Mouse (Mus musculus): ENCODE measurements around the gene Dtd2. TPM values are rescaled to one million over a fixed set of nuclear protein-coding genes. Genes with fewer than 3 reads are reported as not detected.

Gene Dtd2
- polyA plus RNA-seq, 1 experiment from 2014 or later, result 21.1 TPM

DNA sequence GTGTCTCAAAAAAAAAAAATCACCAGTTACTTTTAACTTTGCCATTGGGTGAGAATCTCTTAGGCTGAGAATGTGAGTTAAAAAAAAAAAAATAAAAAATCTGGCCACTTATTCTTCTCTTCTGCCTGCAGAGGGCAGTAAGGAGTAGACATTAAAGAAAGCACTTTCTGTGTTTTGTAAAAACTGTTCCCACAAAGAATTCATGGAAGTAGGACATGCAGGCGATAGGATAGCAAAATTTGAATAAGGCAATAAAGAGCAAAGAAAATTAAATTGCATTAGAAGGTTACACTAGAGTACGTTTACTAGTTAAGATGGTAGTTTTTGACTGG is 4.3 kb upstream of the Dtd2 start:
- WGBS, result 62% methylated on average over 2 of the region's 2 CpGs
- no peak overlapping the region for H3K4me3 ChIP-seq

DNA sequence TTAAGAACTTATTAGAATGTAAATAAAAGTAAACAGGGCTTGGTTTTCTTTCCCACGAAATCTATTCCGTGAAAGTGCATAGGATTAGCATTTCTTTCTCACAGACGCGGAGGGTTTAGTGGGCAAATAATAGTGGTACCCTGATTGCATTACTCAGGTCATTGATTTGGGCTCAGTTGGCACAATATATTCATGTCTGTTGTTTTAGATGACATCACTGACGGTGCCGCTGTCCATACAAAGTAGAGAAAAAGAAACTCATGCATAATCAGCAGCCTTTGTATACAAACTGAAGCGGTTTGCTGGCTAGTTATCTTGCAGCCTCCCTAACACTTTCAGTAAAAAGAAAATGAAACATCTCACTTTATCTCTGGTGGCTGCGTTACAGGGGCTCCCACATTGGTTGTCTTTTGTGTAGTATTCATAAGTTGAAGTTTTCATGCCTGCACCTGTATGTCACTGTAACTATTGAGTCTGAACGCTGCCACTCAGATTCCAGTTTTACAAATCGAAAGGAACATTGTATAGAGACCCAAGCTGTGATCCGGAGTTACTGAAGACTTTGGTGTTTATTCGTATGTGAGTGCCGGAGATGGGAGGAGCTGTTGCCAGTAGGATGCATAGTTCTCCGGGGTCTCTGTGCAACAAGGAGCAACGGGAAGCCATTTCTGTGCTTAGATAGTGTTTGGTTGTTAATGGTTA is 3.8 kb upstream of the Dtd2 start:
- WGBS, result 71% methylated on average over 15 of the region's 15 CpGs
- Histone ChIP-seq H3K4me3 (no peak overlapping the region), H3K27ac (no peak overlapping the region), H3K36me3 (no peaks in the 10 kb centered on the region), H3K4me2 (replicated peaks) (no peak overlapping the region), H3K9ac (no peak overlapping the region), H3K9me3 (no peaks in the 10 kb centered on the region), H3K4me1 (peaks cover 2% of the 10 kb centered on the region; the same call in 1 of the 2 replicates), H3K27me3 (no peaks in the 10 kb centered on the region)
- no peak for ATAC-seq (ENCODE audit: insufficient number of reproducible peaks, insufficient read depth, low FRiP score, low TSS enrichment)

More for the DNA sequence above, 4.3 kb upstream of the Dtd2 start:
- Histone ChIP-seq H3K27ac (no peak overlapping the region), H3K4me2 (replicated peaks) (no peak overlapping the region), H3K36me3 (no peaks in the 10 kb centered on the region), H3K27me3 (no peaks in the 10 kb centered on the region), H3K9ac (no peak overlapping the region), H3K4me1 (peaks cover under 1% of the 10 kb centered on the region; the same call in 1 of the 2 replicates), H3K9me3 (no peaks in the 10 kb centered on the region)
- ATAC-seq (ENCODE audit: insufficient number of reproducible peaks, insufficient read depth, low FRiP score, low TSS enrichment), result no peak

DNA sequence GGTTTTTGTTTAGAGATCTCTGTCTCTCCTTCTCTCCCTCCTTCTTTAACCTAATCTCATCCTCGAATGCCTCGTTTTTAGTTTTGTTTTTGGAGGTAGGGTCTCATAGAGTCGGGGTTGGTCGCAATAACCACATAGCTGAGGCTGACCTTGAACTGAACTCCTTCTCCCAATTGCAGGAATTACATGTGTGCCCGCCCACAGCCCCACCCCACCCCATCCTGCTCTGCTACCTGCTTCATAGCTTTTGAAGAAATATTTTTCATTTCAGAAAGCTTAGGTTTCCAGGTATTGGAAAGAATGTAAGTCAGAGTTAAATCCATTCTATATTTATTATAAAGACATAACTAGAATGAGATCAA is 313 bp upstream of the Dtd2 start:
- Histone ChIP-seq H3K9me3 (no peaks in the 10 kb centered on the region), H3K27me3 (no peaks in the 10 kb centered on the region), H3K4me3 (peak overlapping the region; percentile 76), H3K27ac (no peak overlapping the region), H3K36me3 (no peaks in the 10 kb centered on the region), H3K4me1 (peaks cover 2% of the 10 kb centered on the region; the same call in 1 of the 2 replicates), H3K4me2 (replicated peaks) (peak overlapping the region; percentile 57), H3K9ac (peak overlapping the region; percentile 73; the same call in 1 of the 2 replicates)
- WGBS, result 49% methylated on average over 5 of the region's 5 CpGs
- ATAC-seq (ENCODE audit: insufficient number of reproducible peaks, insufficient read depth, low FRiP score, low TSS enrichment), result peak; percentile 65; the same call in 1 of the 2 replicates

DNA sequence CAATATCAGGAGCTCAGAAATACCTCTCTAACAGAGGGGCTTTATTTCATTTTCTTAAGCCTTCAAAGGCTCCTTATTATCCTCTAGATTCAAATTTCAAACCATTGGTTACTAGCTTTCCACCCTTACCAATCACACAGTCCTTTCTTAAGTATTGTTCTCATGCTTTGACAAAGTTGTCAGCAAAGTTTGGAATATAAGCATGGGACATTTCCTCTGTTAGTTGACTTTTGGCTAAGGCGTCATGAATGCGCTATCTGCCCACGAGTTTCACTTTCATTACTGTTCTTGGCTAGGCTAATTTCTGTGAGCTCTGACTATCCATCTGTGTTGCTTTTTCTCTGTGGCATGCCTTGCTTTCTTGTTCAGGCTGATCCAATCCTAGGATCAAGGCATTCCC is 3.6 kb downstream of the Dtd2 start:
- Histone ChIP-seq H3K9me3 (no peaks in the 10 kb centered on the region), H3K36me3 (peaks cover 9% of the 10 kb centered on the region), H3K27me3 (no peaks in the 10 kb centered on the region), H3K27ac (no peak overlapping the region), H3K4me2 (replicated peaks) (no peak overlapping the region), H3K4me1 (peaks cover 2% of the 10 kb centered on the region; the same call in 1 of the 2 replicates), H3K4me3 (no peak overlapping the region), H3K9ac (no peak overlapping the region)
- 86% methylated on average over 3 of the region's 3 CpGs for WGBS
- ATAC-seq (ENCODE audit: insufficient number of reproducible peaks, insufficient read depth, low FRiP score, low TSS enrichment), result no peak

DNA sequence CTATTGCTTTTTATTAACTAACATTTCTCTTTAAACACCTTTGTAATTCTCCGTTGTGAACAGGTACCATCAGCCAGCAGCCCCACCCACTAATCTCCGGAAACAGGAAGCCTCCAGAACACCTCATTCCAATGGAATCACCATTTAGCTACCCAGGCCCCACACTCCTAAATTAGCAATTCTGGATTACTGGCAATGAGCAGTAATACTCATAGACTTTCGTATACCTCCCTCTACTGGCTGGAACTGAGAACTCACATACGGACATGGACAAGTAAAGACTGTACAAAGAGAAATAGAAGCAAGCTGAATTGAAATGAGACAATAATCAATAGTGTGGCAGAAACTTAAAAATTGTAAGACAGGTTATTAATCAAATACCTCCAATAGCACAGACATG is 4.8 kb downstream of the Dtd2 start:
- peaks cover 13% of the 10 kb centered on the region for H3K36me3 ChIP-seq
- H3K27me3 ChIP-seq, result no peaks in the 10 kb centered on the region

DNA sequence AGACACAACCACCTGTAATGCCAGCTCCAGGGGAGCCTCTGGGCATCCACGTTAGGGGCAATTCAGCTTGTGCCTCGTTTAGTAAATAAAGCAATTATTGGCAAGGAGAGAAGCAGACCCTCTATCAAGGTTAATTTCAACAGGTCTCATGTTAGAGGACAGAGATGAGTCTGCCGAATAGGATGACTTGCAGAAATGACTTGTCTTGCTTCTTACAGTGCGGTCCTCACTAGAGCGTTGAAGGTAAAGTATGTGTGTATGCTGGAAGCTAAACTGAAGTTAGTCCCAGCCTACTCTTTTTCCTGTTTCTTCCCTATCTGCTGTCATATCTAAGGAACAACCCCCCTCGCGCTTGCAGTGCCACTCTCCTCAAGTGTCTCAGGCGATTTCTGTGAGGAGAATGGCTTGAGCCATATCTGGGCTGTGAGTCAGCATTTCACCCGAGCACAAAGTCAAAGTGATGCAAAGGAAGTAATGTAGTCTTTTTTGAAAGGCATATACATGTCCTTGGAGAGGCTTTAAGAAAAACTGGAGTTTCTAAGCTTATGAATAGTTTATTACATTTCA is 7.9 kb downstream of the Dtd2 start:
- Histone ChIP-seq H3K4me1 (no peaks in the 10 kb centered on the region), H3K9me3 (no peaks in the 10 kb centered on the region), H3K27me3 (no peaks in the 10 kb centered on the region), H3K27ac (no peak overlapping the region), H3K4me3 (no peak overlapping the region), H3K4me2 (replicated peaks) (no peak overlapping the region), H3K36me3 (peaks cover 30% of the 10 kb centered on the region), H3K9ac (no peak overlapping the region)
- WGBS, result 85% methylated on average over 9 of the region's 9 CpGs
- no peak for ATAC-seq (ENCODE audit: insufficient number of reproducible peaks, insufficient read depth, low FRiP score, low TSS enrichment)

More for the DNA sequence above, 4.8 kb downstream of the Dtd2 start:
- H3K9ac ChIP-seq, result no peak overlapping the region
- no peak for ATAC-seq (ENCODE audit: insufficient number of reproducible peaks, insufficient read depth, low FRiP score, low TSS enrichment)
- no peak overlapping the region for H3K27ac ChIP-seq
- H3K4me3 ChIP-seq, result no peak overlapping the region
- H3K4me2 ChIP-seq (replicated peaks), result no peak overlapping the region
- 40% methylated on average over 4 of the region's 4 CpGs for WGBS
- peaks cover 2% of the 10 kb centered on the region; the same call in 1 of the 2 replicates for H3K4me1 ChIP-seq
- no peaks in the 10 kb centered on the region for H3K9me3 ChIP-seq

DNA sequence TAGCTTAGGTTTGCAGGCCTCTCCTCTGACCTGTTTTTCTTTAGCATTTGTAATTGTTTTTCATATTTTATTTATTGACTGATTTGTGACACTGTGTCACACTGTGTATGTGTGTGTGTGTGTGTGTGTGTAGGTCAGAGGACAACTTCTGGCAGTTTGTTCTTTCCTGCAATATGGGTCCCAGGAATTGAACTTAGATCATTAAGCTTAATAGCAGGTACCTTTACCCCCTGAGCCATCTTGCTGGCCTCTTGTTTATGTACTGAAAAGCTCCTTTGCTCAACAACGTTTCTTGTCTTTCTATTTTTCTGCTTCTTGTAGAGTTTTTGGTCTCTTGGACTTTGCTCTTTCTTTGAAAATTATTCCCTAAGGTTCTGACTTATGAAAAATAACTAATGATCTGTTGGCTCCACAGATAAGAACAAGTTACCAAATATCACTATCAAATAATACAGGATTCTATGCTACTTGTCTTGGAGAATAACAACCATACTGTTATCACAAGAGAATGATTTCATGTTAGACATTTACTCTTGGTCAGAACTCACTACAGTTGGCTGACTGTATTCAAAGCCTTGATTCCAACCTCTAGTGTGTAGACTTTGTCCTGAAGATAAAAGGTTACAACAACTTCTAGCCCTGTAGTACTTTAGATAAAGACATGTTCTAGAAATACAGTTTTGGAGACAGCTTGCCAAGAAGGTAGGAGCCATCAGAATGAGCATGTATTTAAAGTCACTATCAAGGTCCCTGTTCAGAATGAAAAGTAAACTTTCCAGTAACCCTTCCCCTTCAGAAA is 10.4 kb downstream of the Dtd2 start:
- H3K27me3 ChIP-seq, result no peaks in the 10 kb centered on the region
- no peak overlapping the region for H3K4me3 ChIP-seq
- peaks cover 30% of the 10 kb centered on the region for H3K36me3 ChIP-seq
- H3K4me1 ChIP-seq, result no peaks in the 10 kb centered on the region
- H3K27ac ChIP-seq, result no peak overlapping the region
- H3K4me2 ChIP-seq (replicated peaks), result no peak overlapping the region
- no peak overlapping the region for H3K9ac ChIP-seq
- no peak for ATAC-seq (ENCODE audit: insufficient number of reproducible peaks, insufficient read depth, low FRiP score, low TSS enrichment)
- WGBS, result 88% methylated on average over 1 of the region's 1 CpGs
- H3K9me3 ChIP-seq, result no peaks in the 10 kb centered on the region

DNA sequence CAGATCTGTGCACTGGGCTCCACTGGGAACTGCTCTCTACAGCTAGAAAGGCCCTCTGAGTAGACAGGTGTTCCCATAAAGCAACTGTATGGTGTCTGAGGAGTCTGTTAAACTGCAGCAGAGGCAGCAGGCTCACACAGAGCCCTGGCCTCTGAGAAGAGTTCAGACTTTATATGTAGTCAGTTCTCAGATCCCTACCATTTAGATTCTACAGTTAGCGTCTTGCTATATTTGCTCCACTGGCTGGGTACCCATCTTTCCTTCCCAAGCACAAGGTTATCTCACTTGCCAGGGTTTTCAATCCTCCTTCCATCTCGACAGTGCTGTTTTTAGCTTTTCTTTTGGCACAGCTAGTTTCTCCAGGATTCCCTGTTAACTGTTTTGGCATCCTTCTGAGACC is 15.7 kb downstream of the Dtd2 start:
- no peaks in the 10 kb centered on the region for H3K27me3 ChIP-seq
- H3K27ac ChIP-seq, result no peak overlapping the region
- 82% methylated on average over 2 of the region's 2 CpGs for WGBS
- H3K36me3 ChIP-seq, result peaks cover 16% of the 10 kb centered on the region
- ATAC-seq (ENCODE audit: insufficient number of reproducible peaks, insufficient read depth, low FRiP score, low TSS enrichment), result no peak
- no peak overlapping the region for H3K4me3 ChIP-seq
- H3K9me3 ChIP-seq, result no peaks in the 10 kb centered on the region
- no peaks in the 10 kb centered on the region for H3K4me1 ChIP-seq
- H3K4me2 ChIP-seq (replicated peaks), result no peak overlapping the region
- H3K9ac ChIP-seq, result no peak overlapping the region

DNA sequence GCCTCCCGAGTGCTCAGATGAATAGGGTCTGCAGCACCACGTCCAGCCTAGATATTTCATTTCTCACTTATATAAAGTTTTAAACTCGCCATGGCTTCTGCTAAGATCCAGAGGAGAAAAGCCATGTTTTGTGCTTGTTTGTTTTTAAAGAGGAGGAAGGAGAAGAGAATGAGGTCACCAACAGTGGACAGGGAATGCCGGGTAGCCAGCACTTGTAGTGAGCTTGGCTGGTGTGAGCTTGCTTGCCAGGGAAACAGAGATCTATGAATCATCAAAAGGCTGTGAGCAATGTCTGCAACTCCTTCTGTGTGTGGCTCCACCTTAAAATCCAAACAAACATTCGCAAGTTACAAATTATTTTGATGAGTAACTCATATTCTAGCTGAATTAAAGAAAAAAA is 17.8 kb downstream of the Dtd2 start:
- no peaks in the 10 kb centered on the region for H3K27me3 ChIP-seq
- H3K9me3 ChIP-seq, result no peaks in the 10 kb centered on the region
- 78% methylated on average over 5 of the region's 5 CpGs for WGBS
- no peak overlapping the region for H3K9ac ChIP-seq
- H3K4me3 ChIP-seq, result no peak overlapping the region
- H3K4me1 ChIP-seq, result no peaks in the 10 kb centered on the region
- no peak overlapping the region for H3K4me2 ChIP-seq (replicated peaks)
- no peak for ATAC-seq (ENCODE audit: insufficient number of reproducible peaks, insufficient read depth, low FRiP score, low TSS enrichment)
- H3K27ac ChIP-seq, result no peak overlapping the region
- no peaks in the 10 kb centered on the region for H3K36me3 ChIP-seq

DNA sequence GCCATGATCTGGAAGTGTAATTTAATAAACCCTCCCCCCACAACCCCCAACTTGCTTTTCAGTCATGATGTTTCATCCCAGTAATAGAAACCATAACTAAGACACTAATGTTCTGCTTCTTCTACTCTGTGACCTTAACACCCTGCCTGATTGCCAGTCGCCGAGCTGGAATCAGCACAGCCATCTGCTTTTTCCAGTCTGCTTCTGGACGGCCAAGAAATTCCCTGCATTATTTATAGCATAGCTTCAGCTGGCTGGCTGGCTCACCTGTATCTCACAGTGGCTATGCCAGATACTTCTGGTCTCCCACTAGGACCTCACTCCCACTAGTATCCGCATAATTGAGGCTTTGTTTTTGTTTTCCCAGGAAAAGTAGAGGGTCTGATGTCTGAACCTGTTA is 20.5 kb downstream of the Dtd2 start:
- Histone ChIP-seq H3K9me3 (no peaks in the 10 kb centered on the region), H3K27ac (no peak overlapping the region), H3K4me2 (replicated peaks) (no peak overlapping the region), H3K36me3 (no peaks in the 10 kb centered on the region), H3K27me3 (no peaks in the 10 kb centered on the region), H3K4me3 (no peak overlapping the region), H3K4me1 (no peaks in the 10 kb centered on the region), H3K9ac (no peak overlapping the region)
- no peak for ATAC-seq (ENCODE audit: insufficient number of reproducible peaks, insufficient read depth, low FRiP score, low TSS enrichment)
- 52% methylated on average over 4 of the region's 4 CpGs for WGBS

DNA sequence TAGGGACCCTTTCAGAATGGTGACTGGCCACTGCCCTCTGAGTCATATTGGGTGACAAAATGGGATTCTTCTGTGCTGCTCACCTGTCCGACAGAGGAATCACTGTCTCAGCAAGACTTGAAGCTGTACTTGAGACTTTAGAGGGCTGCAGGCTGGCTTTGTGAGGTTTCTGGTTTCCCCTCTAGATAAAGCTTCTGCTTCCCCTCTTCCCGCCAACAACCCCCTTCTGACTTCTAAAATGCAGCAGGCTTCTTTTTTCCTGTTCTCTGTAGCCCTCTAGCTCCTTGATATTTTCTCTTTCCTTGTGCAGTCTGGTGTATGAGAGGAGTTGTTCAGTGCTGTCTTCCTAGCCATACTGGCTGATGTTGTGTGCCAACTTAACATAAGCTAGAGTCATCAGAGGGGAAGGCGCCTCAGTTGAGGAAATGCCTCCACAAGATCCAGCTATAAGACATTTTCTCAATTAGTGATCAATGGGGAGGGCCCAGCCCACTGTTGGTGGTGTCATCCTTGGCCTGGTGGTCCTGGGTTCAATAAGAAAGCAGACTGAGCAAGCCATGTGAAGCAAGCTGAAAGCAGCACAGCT is 21.0 kb downstream of the Dtd2 start:
- no peak overlapping the region for H3K4me2 ChIP-seq (replicated peaks)
- WGBS, result 78% methylated on average over 3 of the region's 3 CpGs
- H3K27ac ChIP-seq, result no peak overlapping the region
- H3K4me1 ChIP-seq, result no peaks in the 10 kb centered on the region
- ATAC-seq (ENCODE audit: insufficient number of reproducible peaks, insufficient read depth, low FRiP score, low TSS enrichment), result no peak
- no peaks in the 10 kb centered on the region for H3K27me3 ChIP-seq
- H3K4me3 ChIP-seq, result no peak overlapping the region
- no peaks in the 10 kb centered on the region for H3K36me3 ChIP-seq
- no peak overlapping the region for H3K9ac ChIP-seq
- H3K9me3 ChIP-seq, result no peaks in the 10 kb centered on the region

DNA sequence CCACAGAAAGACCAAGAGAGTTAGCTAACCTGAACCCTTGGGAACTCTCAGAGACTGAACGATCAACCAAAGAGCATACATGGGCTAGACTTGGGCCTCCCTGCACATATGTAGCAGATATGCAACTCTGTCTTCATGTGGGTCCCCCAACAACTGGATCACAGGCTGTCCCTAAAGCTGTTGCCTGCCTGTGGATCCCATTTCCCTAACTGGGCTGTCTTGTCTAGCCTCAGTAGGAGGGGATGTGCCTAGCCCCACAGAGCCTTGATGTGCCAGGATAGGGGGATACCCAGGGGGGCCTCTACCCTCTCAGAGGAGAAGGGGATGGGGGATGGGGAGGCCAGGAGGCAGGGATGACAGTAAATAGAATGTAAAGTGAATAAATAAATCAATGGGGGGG is 22.7 kb downstream of the Dtd2 start:
- Histone ChIP-seq H3K4me1 (no peaks in the 10 kb centered on the region), H3K27ac (no peak overlapping the region), H3K4me2 (replicated peaks) (no peak overlapping the region), H3K27me3 (no peaks in the 10 kb centered on the region), H3K9me3 (no peaks in the 10 kb centered on the region), H3K4me3 (no peak overlapping the region), H3K36me3 (no peaks in the 10 kb centered on the region), H3K9ac (no peak overlapping the region)
- WGBS, result 93% methylated on average over 1 of the region's 1 CpGs
- no peak for ATAC-seq (ENCODE audit: insufficient number of reproducible peaks, insufficient read depth, low FRiP score, low TSS enrichment)

Measured in embryonic facial prominence, embryonic 12.5 days (tissue).